Comparison of ENCODE assay signal across 23 mouse cellular contexts in the genomic region with DNA sequence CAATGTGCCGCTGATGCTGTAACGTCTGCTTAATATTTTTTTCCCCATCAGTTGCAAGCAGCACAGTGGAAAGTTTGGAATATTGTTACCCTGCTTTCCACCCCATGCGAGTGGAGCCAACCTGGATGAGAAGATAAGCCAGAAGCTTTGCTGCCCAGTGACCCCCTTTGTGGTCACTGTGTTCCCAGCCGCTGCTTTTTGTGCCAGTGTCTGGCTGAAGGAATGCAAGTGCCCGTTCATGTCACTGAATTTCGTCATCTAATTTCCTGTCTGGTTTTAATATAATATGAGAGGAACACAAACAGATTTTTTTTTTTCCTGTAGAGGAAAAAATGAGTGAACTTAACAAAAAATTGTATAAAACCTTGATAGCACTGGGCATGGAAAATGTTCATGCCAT. TPM values are rescaled to one million over a fixed set of nuclear protein-coding genes. Genes with fewer than 3 reads are reported as not detected.
DNase-seq lines count a peak whose midpoint lies in the region; ATAC-seq lines count a peak whose summit lies in the region.
"Had no signal": no experiment of that assay in that cellular context is flagged by ENCODE, and none has a peak within 500 bp of the region (broad histone marks: within the 10 kb centered on the region; RNA-seq: fewer than 3 reads in every experiment).

No protein-coding gene starts in this region.

- H3K4me1 ChIP-seq in forebrain, embryonic 15.5 days = no peaks in the 10 kb centered on the region
- H3K4me1 ChIP-seq: embryonic facial prominence, embryonic 15.5 days; hindbrain, embryonic 15.5 days had no signal

- no peak overlapping the region for H3K9ac ChIP-seq in forebrain, embryonic 15.5 days (replicated peaks)
- H3K9ac ChIP-seq: embryonic facial prominence, embryonic 15.5 days; heart, embryonic 15.5 days; hindbrain, embryonic 15.5 days had no signal

- H3K36me3 ChIP-seq in forebrain, embryonic 15.5 days = no peaks in the 10 kb centered on the region
- H3K36me3 ChIP-seq: embryonic facial prominence, embryonic 15.5 days; hindbrain, embryonic 15.5 days had no signal

- peak; percentile 29 for DNase-seq in gastrocnemius, postnatal 25 days
- DNase-seq in gastrocnemius, adult 8-10 months (ENCODE audit: low spot score in 2 of 2) = no peak
- DNase-seq in MN1 (ENCODE audit: low spot score) = peak; percentile 30
- peak; percentile 32 for DNase-seq in fibroblast of lung, adult 2 months (ENCODE audit: low read depth)
- no peak for DNase-seq in right cerebral cortex, postnatal 10 days (ENCODE audit: low spot score in 2 of 2)
- DNase-seq: adrenal gland, adult 2 months; adrenal gland, postnatal 25 days; cerebellum, adult 2 months; cerebellum, postnatal 10 days; embryo, embryonic 11 days; heart, adult 2 months; heart, postnatal 14 days; kidney, adult 11 months had no signal

- H3K27me3 ChIP-seq in forebrain, embryonic 15.5 days = no peaks in the 10 kb centered on the region
- H3K27me3 ChIP-seq: embryonic facial prominence, embryonic 15.5 days; heart, embryonic 15.5 days; hindbrain, embryonic 15.5 days; Patski had no signal

- WGBS in forebrain, embryonic 15.5 days = 84% methylated on average over 6 of the region's 6 CpGs

- H3K4me3 ChIP-seq in forebrain, embryonic 15.5 days = no peak overlapping the region
- H3K4me3 ChIP-seq: embryonic facial prominence, embryonic 15.5 days; erythroblast, embryonic 14.5 days; heart, adult 2 months; heart, embryonic 15.5 days; hindbrain, embryonic 15.5 days had no signal

- H3K9me3 ChIP-seq in forebrain, embryonic 15.5 days = no peaks in the 10 kb centered on the region
- H3K9me3 ChIP-seq: embryonic facial prominence, embryonic 15.5 days; heart, embryonic 15.5 days; hindbrain, embryonic 15.5 days had no signal

- H3K4me2 ChIP-seq in forebrain, embryonic 15.5 days (replicated peaks) = no peak overlapping the region
- H3K4me2 ChIP-seq: embryonic facial prominence, embryonic 15.5 days; heart, embryonic 11.5 days; heart, embryonic 15.5 days; hindbrain, embryonic 15.5 days had no signal

- no peak for ATAC-seq in forebrain, embryonic 15.5 days (replicated peaks)
- no peak for ATAC-seq in monocyte, adult 5-6 weeks (replicated peaks; ENCODE audit: insufficient number of reproducible peaks, low FRiP score, low TSS enrichment, poor library complexity, severe bottlenecking)
- ATAC-seq: activated CD4-positive, CD25-positive, alpha-beta regulatory T cell, adult 4 months; forebrain, embryonic 16.5 days; Patski had no signal

- H3K27ac ChIP-seq in forebrain, embryonic 15.5 days (replicated peaks) = no peak overlapping the region
- H3K27ac ChIP-seq: embryonic facial prominence, embryonic 15.5 days; heart, adult 2 months; heart, embryonic 15.5 days; hindbrain, embryonic 15.5 days had no signal

RNA-seq across cellular contexts. Expression of a gene that starts 46.1 kb away (rescaled TPM):
- 1 to 10 TPM; 4.4 to 6.1 TPM for total RNA-seq in gastrocnemius, postnatal 25 days (2021)
- total RNA-seq in gastrocnemius, adult 8-10 months (2022) = 1 to 10 TPM; 2.0 to 5.0 (median 3.4) TPM
- polyA plus RNA-seq in forebrain, embryonic 15.5 days (2015; fragmentation: Nextera tagmentation; extraction: Ambion mirVana) = 17.4 and 19.5 TPM in 2 replicates
- total RNA-seq in monocyte, adult 5-6 weeks (2017) = 8.4 to 11.4 TPM (median 11.3 TPM) in 3 replicates
- polyA plus RNA-seq: erythroblast, embryonic 14.5 days had no signal

Comparison
In these comparisons a context has a peak if more than half of its experiments do, and no peak if none do; other contexts are left out.
1. DNase-seq: peak in gastrocnemius, postnatal 25 days (single experiment), MN1 (single experiment) and fibroblast of lung, adult 2 months (single experiment); none in gastrocnemius, adult 8-10 months (0 of 2) and right cerebral cortex, postnatal 10 days (0 of 2).